ENCODE assay signal across 9 mouse cellular contexts in genomic region chr4:155468952-155469351, GRCm38 (mm10). TPM values are rescaled to one million over a fixed set of nuclear protein-coding genes. Genes with fewer than 3 reads are reported as not detected.
DNase-seq lines count a peak whose midpoint lies in the region; ATAC-seq and TF ChIP-seq lines count a peak whose summit lies in the region.
"Had no signal": no experiment of that assay in that cellular context is flagged by ENCODE, and none has a peak within 500 bp of the region (broad histone marks: within the 10 kb centered on the region; RNA-seq: fewer than 3 reads in every experiment).

Gene Tmem52 (plus strand): TSS chr4:155469114.

- peak; percentile 48 for ATAC-seq in lung, embryonic 16.5 days (ENCODE audit: low read depth)
- ATAC-seq in stomach, postnatal 0 days (ENCODE audit: low FRiP score, low TSS enrichment) = peak; percentile 69

- no peak for TF ChIP-seq POLR2A in kidney, adult 2 months (IDR thresholded peaks at IDR 0.05; ENCODE audit: low read depth, low read length)

- H3K9me3 ChIP-seq in lung, embryonic 16.5 days (ENCODE audit: control insufficient read depth, low read length) = no peaks in the 10 kb centered on the region
- no peaks in the 10 kb centered on the region for H3K9me3 ChIP-seq in stomach, postnatal 0 days (ENCODE audit: control insufficient read depth, low read length)

- no peak for TF ChIP-seq CTCF in layer of hippocampus, adult 2 months (conservative IDR thresholded peaks at IDR 0.05)
- TF ChIP-seq CTCF in kidney, adult 2 months (conservative IDR thresholded peaks at IDR 0.05; ENCODE audit: insufficient read depth, insufficient read length, low read depth, low read length) = no peak
- TF ChIP-seq CTCF in stomach, postnatal 0 days (IDR thresholded peaks at IDR 0.05; ENCODE audit: low read depth) = no peak

- no peaks in the 10 kb centered on the region for H3K27me3 ChIP-seq in kidney, adult 2 months (replicated peaks; ENCODE audit: control insufficient read depth, insufficient read depth, low read length)
- H3K27me3 ChIP-seq in lung, embryonic 16.5 days (ENCODE audit: control insufficient read depth, insufficient read depth, low read depth, low read length) = no peaks in the 10 kb centered on the region
- H3K27me3 ChIP-seq in stomach, postnatal 0 days (ENCODE audit: control insufficient read depth, insufficient read depth, low read length) = no peaks in the 10 kb centered on the region

- TF ChIP-seq EP300 in stomach, postnatal 0 days (optimal IDR thresholded peaks at IDR 0.05) = no peak

- peak within 1 kb of the TSS; percentile 22; the same call in 1 of the 2 replicates for H3K4me3 ChIP-seq in layer of hippocampus, adult 2 months
- peak within 1 kb of the TSS; percentile 35 for H3K4me3 ChIP-seq in kidney, adult 2 months (ENCODE audit: insufficient read depth, low read depth, low read length)
- H3K4me3 ChIP-seq in lung, embryonic 16.5 days (ENCODE audit: low read length) = peak within 1 kb of the TSS; percentile 45
- peak within 1 kb of the TSS; percentile 32 for H3K4me3 ChIP-seq in stomach, postnatal 0 days (ENCODE audit: low read depth, low read length)

- H3K36me3 ChIP-seq in kidney, adult 2 months (ENCODE audit: control insufficient read depth, insufficient read depth, low read length) = no peaks in the 10 kb centered on the region
- no peaks in the 10 kb centered on the region for H3K36me3 ChIP-seq in lung, embryonic 16.5 days (ENCODE audit: control insufficient read depth, insufficient read depth, low read length)
- H3K36me3 ChIP-seq in stomach, postnatal 0 days (ENCODE audit: control insufficient read depth, insufficient read depth, low read length) = no peaks in the 10 kb centered on the region

- H3K4me1 ChIP-seq in kidney, adult 2 months (ENCODE audit: control insufficient read depth, insufficient read depth, low read length) = peaks cover 5% of the 10 kb centered on the region; the same call in 1 of the 2 replicates
- no peaks in the 10 kb centered on the region for H3K4me1 ChIP-seq in lung, embryonic 16.5 days (replicated peaks; ENCODE audit: control insufficient read depth, insufficient read depth, low read length)
- no peaks in the 10 kb centered on the region for H3K4me1 ChIP-seq in stomach, postnatal 0 days (replicated peaks; ENCODE audit: control insufficient read depth, insufficient read depth)

- 14% methylated on average over 21 of the region's 21 CpGs for WGBS in kidney, adult 2 months
- 7% methylated on average over 21 of the region's 21 CpGs for WGBS in lung, embryonic 16.5 days
- WGBS in stomach, postnatal 0 days = 9% methylated on average over 21 of the region's 21 CpGs

- H3K27ac ChIP-seq in layer of hippocampus, adult 2 months = peak within 1 kb of the TSS; percentile 57; the same call in 1 of the 2 replicates
- peak within 1 kb of the TSS; percentile 49; the same call in 1 of the 2 replicates for H3K27ac ChIP-seq in kidney, adult 2 months (ENCODE audit: insufficient read depth, low read depth, low read length)
- no peak within 1 kb of the TSS for H3K27ac ChIP-seq in lung, embryonic 16.5 days (ENCODE audit: low read length)
- H3K27ac ChIP-seq in stomach, postnatal 0 days (replicated peaks) = no peak within 1 kb of the TSS

- peak within 1 kb of the TSS; percentile 58 for H3K4me2 ChIP-seq in lung, embryonic 16.5 days (ENCODE audit: low read depth, low read length)
- peak within 1 kb of the TSS; percentile 53 for H3K4me2 ChIP-seq in stomach, postnatal 0 days (replicated peaks; ENCODE audit: low read depth)

- peak within 1 kb of the TSS; percentile 42; the same call in 1 of the 2 replicates for H3K9ac ChIP-seq in lung, embryonic 16.5 days (ENCODE audit: low read length)
- 0 out of 2 replicates have a peak within 1 kb of the TSS, but pooled peaks have one; percentile 43 for H3K9ac ChIP-seq in stomach, postnatal 0 days (ENCODE audit: low read length)

- no peak for DNase-seq in layer of hippocampus, adult 2 months (ENCODE audit: low spot score in 2 of 2)
- DNase-seq in layer of hippocampus, adult 18-20 months (ENCODE audit: low spot score in 2 of 2) = no peak
- peak; percentile 56 for DNase-seq in c-Kit-positive CD71-positive TER-119-positive erythroid progenitor cells, embryonic 14.5 days (ENCODE audit: low spot score)
- peak; percentile 31 to 40 for DNase-seq in heart, adult 9 months (ENCODE audit: low spot score in 2 of 2)
- DNase-seq in kidney, adult 2 months = peak; percentile 58
- peak; percentile 76 for DNase-seq in stomach, postnatal 0 days (ENCODE audit: low spot score)
- no peak for DNase-seq in cerebellum, adult 11-12 months

RNA-seq across cellular contexts. Expression of gene Tmem52, which starts in this region (rescaled TPM):
- total RNA-seq in layer of hippocampus, adult 2 months (2021) = 1 to 10 TPM; 5.0 to 6.7 TPM
- total RNA-seq in layer of hippocampus, adult 18-20 months (2021) = 1 to 10 TPM; 3.1 to 4.2 TPM
- polyA plus RNA-seq in kidney, adult 2 months (2012; rRNA removed) = 14.7 and 15.7 TPM in 2 replicates
- 0.40 and 0.72 TPM in 2 replicates for polyA plus RNA-seq in lung, embryonic 16.5 days (2015; fragmentation: Nextera tagmentation; extraction: Ambion mirVana)
- polyA plus RNA-seq in stomach, postnatal 0 days (2015; fragmentation: Nextera tagmentation; extraction: Ambion mirVana) = 0.21 TPM in 1 of 2 replicates, not detected in the other
- polyA plus RNA-seq: neural tube, embryonic 14.5 days had no signal

Comparison
In these comparisons a context has a peak if more than half of its experiments do, and no peak if none do; other contexts are left out.
1. Peak in ATAC-seq, H3K4me3 ChIP-seq, H3K9ac ChIP-seq and H3K4me2 ChIP-seq in lung, embryonic 16.5 days; RNA of the gene not detected or under 1 TPM.
2. Peak in DNase-seq, ATAC-seq, H3K4me3 ChIP-seq, H3K9ac ChIP-seq and H3K4me2 ChIP-seq in stomach, postnatal 0 days; RNA of the gene not detected or under 1 TPM.
3. DNase-seq: peak in c-Kit-positive CD71-positive TER-119-positive erythroid progenitor cells, embryonic 14.5 days (single experiment), heart, adult 9 months (2 of 2) and kidney, adult 2 months (single experiment); none in layer of hippocampus, adult 2 months (0 of 2), layer of hippocampus, adult 18-20 months (0 of 2) and cerebellum, adult 11-12 months (single experiment).
4. H3K27ac ChIP-seq: peak in layer of hippocampus, adult 2 months (single experiment) and kidney, adult 2 months (single experiment); none in lung, embryonic 16.5 days (single experiment) and stomach, postnatal 0 days (single experiment).
5. Peak in every context shown above with its lines, with median percentiles within 50 percentile points of each other: H3K4me3 ChIP-seq.